Mouse (Mus musculus): ENCODE results near the gene Jph2. TPM values are rescaled to one million over a fixed set of nuclear protein-coding genes. Genes with fewer than 3 reads are reported as not detected.
A peak's percentile ranks its signal among the peaks of the same experiment; 100 is the strongest.

Jph2 gene
- polyA plus RNA-seq, 1 experiment from 2014 or later, result 0.25 TPM

DNA sequence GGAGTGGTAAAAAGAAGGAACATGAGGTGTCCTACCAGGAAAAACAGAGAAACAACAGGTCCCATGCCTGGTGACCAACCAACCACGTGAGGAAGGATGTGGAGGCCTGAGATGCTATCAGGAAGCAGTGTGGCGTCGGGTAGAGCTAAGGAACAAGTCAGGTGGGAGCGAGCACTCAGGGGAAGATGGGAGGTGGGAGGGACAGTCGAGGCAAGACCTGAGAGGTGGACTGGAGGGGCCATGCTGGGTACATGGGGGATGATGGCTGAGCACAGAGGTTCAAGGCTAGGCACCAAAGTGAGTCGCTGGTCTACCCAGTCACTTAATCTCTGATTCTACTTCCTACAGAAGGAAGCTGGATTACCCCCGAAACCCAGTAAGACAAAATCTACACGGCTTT lies 42.1 kb downstream of the Jph2 start:
- Histone ChIP-seq H3K9ac (replicated peaks) (no peak overlapping the region), H3K27ac (replicated peaks) (no peak overlapping the region), H3K4me1 (no peaks in the 10 kb centered on the region), H3K4me3 (no peak overlapping the region), H3K9me3 (no peaks in the 10 kb centered on the region), H3K36me3 (no peaks in the 10 kb centered on the region), H3K27me3 (no peaks in the 10 kb centered on the region), H3K4me2 (replicated peaks) (no peak overlapping the region)
- ATAC-seq (replicated peaks), result no peak
- 85% methylated on average over 8 of the region's 8 CpGs for WGBS

DNA sequence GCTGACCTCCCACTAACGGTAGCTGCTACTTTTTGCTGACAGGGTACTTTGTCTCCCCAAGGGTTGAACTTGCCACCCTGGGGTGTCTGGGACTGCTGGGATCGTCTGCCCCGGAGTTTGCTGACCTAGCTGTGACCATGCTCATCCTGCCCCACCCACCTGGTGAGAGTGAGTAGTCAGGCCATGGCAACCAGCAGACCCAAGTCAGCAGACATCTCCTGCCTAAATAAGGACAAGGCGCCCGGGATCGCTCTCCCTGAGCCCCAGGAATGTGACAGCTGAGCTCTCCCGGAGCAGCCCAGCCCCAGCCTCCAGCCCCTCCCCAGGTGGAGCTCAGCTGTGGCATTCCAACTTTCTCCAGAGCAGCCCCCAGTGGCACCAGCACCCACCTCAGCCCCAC lies 44.1 kb downstream of the Jph2 start:
- H3K4me1 ChIP-seq, result 0 out of 2 replicates have a peak, but pooled peaks cover 4% of the 10 kb centered on the region
- 31% methylated on average over 7 of the region's 7 CpGs for WGBS
- no peak overlapping the region for H3K9ac ChIP-seq (replicated peaks)
- no peak overlapping the region for H3K4me3 ChIP-seq
- H3K27ac ChIP-seq (replicated peaks), result no peak overlapping the region
- H3K4me2 ChIP-seq (replicated peaks), result no peak overlapping the region
- H3K27me3 ChIP-seq, result no peaks in the 10 kb centered on the region
- ATAC-seq (replicated peaks), result no peak
- H3K36me3 ChIP-seq, result no peaks in the 10 kb centered on the region
- H3K9me3 ChIP-seq, result no peaks in the 10 kb centered on the region

DNA sequence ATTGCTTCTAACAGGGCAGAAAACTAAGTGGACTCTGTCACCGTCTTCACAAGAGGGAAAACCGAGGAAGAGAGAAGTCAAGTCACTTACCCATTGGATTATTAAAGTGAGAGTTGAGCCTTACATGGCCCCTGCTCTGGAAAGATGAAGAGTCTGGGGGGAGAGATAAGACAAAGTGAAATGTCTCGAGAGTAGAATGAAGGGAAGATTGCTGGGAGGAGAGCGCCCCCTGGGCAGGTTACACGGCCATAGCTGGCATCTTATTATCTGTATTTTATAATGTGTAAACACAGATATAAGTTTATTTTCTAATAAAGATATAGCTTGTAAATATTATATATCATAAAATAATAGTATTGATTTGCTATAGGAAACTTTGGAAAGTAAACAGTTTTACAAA lies 47.4 kb downstream of the Jph2 start:
- Histone ChIP-seq H3K4me3 (no peak overlapping the region), H3K4me1 (0 out of 2 replicates have a peak, but pooled peaks cover 4% of the 10 kb centered on the region), H3K4me2 (replicated peaks) (no peak overlapping the region), H3K9ac (replicated peaks) (no peak overlapping the region), H3K36me3 (no peaks in the 10 kb centered on the region), H3K9me3 (no peaks in the 10 kb centered on the region), H3K27me3 (no peaks in the 10 kb centered on the region), H3K27ac (replicated peaks) (no peak overlapping the region)
- WGBS, result 55% methylated on average over 5 of the region's 5 CpGs
- no peak for ATAC-seq (replicated peaks)

DNA sequence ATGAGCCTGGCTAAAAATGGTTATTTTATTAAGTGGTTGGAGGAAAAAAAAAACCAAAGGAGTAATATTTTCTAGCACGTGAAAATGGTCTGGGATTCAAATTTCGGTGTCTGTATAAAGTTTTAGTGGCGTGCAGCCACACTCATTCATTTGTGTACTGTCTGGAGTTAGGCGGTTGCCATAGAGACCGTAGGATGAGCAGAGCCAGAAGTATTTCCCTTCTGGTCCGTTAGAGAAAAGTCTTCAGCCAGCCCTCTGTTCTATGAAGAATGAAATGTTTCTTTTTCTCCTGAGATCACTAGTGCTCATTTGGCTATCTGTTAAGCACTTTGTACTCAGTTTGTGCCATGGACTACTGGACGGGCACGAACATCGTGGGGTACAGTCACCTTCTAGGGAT lies 48.4 kb downstream of the Jph2 start:
- no peak overlapping the region for H3K9ac ChIP-seq (replicated peaks)
- H3K27ac ChIP-seq (replicated peaks), result no peak overlapping the region
- 59% methylated on average over 9 of the region's 9 CpGs for WGBS
- no peak for ATAC-seq (replicated peaks)
- no peak overlapping the region for H3K4me3 ChIP-seq
- H3K4me1 ChIP-seq, result 0 out of 2 replicates have a peak, but pooled peaks cover 4% of the 10 kb centered on the region
- no peaks in the 10 kb centered on the region for H3K9me3 ChIP-seq
- no peaks in the 10 kb centered on the region for H3K27me3 ChIP-seq
- H3K36me3 ChIP-seq, result no peaks in the 10 kb centered on the region
- no peak overlapping the region for H3K4me2 ChIP-seq (replicated peaks)

DNA sequence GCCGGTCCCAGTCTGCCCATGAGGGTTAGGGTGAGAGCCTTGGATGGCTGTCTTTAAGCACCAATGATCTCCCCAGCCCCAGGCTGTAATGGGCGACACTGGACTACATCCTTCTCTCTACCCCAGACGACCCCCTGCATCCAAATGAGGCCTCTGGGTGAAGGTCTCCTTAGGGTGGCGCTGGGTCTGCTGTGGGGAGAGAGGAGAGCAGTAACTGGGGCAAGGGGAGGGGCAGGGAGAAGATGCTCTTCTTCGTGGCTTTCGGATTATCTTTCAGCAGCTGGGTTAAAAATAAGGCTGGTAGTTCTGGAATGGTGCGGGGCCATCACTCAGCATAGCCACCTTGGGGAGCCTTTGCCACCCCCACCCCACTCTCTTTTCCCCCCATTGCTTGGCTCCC lies 49.1 kb downstream of the Jph2 start:
- Histone ChIP-seq H3K4me3 (no peak overlapping the region), H3K9me3 (no peaks in the 10 kb centered on the region), H3K9ac (replicated peaks) (no peak overlapping the region), H3K4me1 (0 out of 2 replicates have a peak, but pooled peaks cover 4% of the 10 kb centered on the region), H3K4me2 (replicated peaks) (no peak overlapping the region), H3K27ac (replicated peaks) (no peak overlapping the region), H3K27me3 (no peaks in the 10 kb centered on the region), H3K36me3 (no peaks in the 10 kb centered on the region)
- WGBS, result 77% methylated on average over 7 of the region's 7 CpGs
- no peak for ATAC-seq (replicated peaks)

DNA sequence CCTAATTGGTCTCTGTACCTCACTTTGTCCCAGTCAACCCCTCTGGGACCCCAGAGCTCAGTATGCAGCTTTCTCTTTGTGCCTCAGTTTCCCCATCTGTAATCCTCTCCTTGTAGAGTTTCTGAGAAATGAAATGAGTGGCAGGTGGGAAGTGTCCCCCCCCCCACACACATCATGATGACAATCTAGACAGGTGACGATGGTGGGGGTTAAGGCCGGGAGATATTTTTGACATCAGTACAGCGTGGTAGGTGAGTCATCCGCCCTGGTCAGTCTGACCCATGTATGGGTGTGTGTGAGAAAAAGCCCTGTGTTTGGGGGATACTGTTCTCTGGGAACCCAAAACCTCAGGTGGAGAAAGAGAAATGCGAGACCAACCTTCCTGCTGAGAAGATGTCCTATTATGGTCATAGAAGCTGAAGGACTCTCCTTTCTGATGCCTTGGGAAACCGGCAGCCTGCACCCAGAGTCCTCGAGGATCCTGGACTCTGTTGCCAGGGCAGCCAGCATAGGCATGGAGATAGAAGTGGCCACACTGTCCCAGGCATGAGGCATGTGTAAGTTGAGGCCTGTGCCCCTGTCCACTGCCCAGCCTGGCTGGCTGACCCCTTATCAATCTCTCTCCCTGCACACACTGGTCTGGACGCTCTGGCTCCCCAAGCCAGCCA lies 50.1 kb downstream of the Jph2 start:
- H3K36me3 ChIP-seq, result no peaks in the 10 kb centered on the region
- no peak overlapping the region for H3K4me3 ChIP-seq
- ATAC-seq (replicated peaks), result no peak
- H3K27me3 ChIP-seq, result no peaks in the 10 kb centered on the region
- H3K4me2 ChIP-seq (replicated peaks), result no peak overlapping the region
- H3K9me3 ChIP-seq, result no peaks in the 10 kb centered on the region
- 0 out of 2 replicates have a peak, but pooled peaks cover 4% of the 10 kb centered on the region for H3K4me1 ChIP-seq
- WGBS, result 86% methylated on average over 8 of the region's 8 CpGs
- H3K9ac ChIP-seq (replicated peaks), result no peak overlapping the region
- no peak overlapping the region for H3K27ac ChIP-seq (replicated peaks)

DNA sequence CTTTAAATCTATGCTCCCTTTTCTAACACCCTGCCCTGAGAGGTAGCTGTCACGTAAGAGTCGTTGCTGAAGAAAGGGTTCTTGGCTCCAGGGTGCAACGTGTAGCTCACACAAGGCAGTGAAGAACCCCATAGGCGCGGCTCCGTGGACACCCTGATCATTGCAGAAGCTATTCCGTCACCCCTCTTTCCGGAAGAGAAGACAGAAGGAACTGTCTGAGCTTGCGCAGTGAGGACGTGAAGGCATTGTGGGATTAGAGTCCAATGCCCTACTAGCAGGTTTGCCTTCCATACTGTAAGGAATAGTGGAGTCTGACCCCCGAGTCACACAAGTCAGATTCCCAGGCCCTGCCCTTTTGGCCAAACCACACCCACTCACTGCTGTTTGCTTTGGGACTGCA lies 51.3 kb downstream of the Jph2 start:
- no peak overlapping the region for H3K4me2 ChIP-seq (replicated peaks)
- WGBS, result 85% methylated on average over 11 of the region's 11 CpGs
- peaks cover 2% of the 10 kb centered on the region; the same call in 1 of the 2 replicates for H3K27me3 ChIP-seq
- H3K9me3 ChIP-seq, result no peaks in the 10 kb centered on the region
- H3K36me3 ChIP-seq, result no peaks in the 10 kb centered on the region
- no peak overlapping the region for H3K27ac ChIP-seq (replicated peaks)
- no peak overlapping the region for H3K9ac ChIP-seq (replicated peaks)
- no peak overlapping the region for H3K4me3 ChIP-seq
- ATAC-seq (replicated peaks), result no peak
- 0 out of 2 replicates have a peak, but pooled peaks cover 4% of the 10 kb centered on the region for H3K4me1 ChIP-seq

DNA sequence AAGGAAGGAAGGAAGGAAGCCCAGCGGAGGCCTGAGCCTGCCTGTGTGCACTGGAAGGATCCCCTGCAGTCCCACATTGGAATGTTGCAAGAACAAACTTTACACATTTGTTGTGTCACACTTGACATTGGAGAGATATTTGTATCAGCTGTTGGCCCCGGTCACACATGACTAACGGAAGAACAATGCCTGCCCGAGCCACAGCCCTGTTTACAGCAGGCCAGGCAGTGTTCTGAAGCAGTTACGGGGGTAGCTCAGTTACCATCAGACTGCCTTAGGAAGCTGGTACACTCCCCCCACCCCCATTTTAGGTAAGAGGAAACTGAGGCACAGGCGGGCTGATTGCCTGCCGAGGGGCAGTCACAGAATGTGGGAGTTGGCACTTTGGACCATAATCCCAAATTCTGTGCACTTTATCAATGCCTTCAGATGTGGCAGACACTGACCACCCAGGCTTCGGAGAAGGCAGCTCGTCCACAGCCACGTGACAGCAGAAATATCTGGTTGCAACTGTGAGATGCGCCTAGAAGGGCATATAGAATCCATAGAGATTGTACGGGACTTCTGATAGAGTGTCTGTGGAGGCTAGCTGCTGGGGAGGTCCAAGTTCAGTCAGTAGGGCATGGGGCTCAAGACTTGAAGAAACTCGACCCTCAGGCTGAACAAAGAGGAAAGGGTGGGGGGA lies 52.7 kb downstream of the Jph2 start:
- Histone ChIP-seq H3K27ac (replicated peaks) (no peak overlapping the region), H3K27me3 (peaks cover 16% of the 10 kb centered on the region), H3K9ac (replicated peaks) (no peak overlapping the region), H3K4me1 (peaks cover 11% of the 10 kb centered on the region; the same call in 1 of the 2 replicates), H3K4me3 (no peak overlapping the region), H3K36me3 (no peaks in the 10 kb centered on the region), H3K9me3 (no peaks in the 10 kb centered on the region), H3K4me2 (replicated peaks) (no peak overlapping the region)
- WGBS, result 75% methylated on average over 13 of the region's 13 CpGs
- ATAC-seq (replicated peaks), result no peak

DNA sequence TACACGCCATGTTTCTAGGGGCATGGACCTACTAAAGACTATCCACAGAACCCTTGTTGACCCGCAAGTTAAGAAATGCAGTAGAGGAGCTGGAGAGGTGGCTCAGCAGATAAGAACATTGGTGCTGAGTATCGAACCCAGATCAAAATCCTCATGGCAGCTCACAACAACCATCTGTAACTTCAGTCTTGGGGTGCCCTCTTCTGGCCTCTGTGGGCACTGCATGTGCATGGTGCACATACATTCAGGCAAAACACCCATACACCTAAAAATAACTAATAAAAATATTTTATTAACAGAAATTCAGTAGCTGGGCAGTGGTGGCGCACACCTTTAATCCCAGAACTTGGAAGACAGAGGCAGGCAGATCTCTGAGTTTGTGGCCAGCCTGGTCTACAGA lies 54.1 kb downstream of the Jph2 start:
- Histone ChIP-seq H3K4me3 (no peak overlapping the region), H3K9ac (replicated peaks) (no peak overlapping the region), H3K27me3 (peaks cover 30% of the 10 kb centered on the region), H3K27ac (replicated peaks) (no peak overlapping the region), H3K9me3 (no peaks in the 10 kb centered on the region), H3K4me2 (replicated peaks) (no peak overlapping the region), H3K4me1 (peaks cover 15% of the 10 kb centered on the region), H3K36me3 (no peaks in the 10 kb centered on the region)
- no peak for ATAC-seq (replicated peaks)
- 90% methylated on average over 4 of the region's 4 CpGs for WGBS

DNA sequence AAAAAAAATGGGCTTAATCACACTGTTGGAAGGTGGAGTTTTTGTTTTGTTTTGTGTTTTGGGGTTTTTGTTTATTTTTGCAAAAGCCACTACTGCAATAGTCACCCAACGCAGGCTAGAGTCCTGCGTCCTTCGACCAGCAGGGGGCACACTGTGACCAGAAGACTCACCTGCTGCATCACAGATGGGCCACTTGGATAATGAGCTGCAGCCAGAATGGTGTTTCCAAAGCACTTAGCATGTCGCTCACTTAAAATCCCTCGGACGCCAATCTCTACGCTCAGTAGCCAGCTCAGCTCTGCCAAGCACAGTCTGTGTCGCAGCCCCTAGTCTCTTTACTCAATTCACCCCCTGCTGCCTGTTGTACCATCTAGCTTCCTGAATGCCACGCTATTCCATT lies 57.5 kb downstream of the Jph2 start:
- H3K27ac ChIP-seq (replicated peaks), result no peak overlapping the region
- H3K9me3 ChIP-seq, result no peaks in the 10 kb centered on the region
- ATAC-seq (replicated peaks), result peak; percentile 75
- no peak overlapping the region for H3K9ac ChIP-seq (replicated peaks)
- WGBS, result 15% methylated on average over 9 of the region's 9 CpGs
- no peak overlapping the region for H3K4me2 ChIP-seq (replicated peaks)
- H3K27me3 ChIP-seq, result peaks cover 61% of the 10 kb centered on the region
- H3K4me1 ChIP-seq, result peaks cover 15% of the 10 kb centered on the region
- no peaks in the 10 kb centered on the region for H3K36me3 ChIP-seq
- H3K4me3 ChIP-seq, result no peak overlapping the region

DNA sequence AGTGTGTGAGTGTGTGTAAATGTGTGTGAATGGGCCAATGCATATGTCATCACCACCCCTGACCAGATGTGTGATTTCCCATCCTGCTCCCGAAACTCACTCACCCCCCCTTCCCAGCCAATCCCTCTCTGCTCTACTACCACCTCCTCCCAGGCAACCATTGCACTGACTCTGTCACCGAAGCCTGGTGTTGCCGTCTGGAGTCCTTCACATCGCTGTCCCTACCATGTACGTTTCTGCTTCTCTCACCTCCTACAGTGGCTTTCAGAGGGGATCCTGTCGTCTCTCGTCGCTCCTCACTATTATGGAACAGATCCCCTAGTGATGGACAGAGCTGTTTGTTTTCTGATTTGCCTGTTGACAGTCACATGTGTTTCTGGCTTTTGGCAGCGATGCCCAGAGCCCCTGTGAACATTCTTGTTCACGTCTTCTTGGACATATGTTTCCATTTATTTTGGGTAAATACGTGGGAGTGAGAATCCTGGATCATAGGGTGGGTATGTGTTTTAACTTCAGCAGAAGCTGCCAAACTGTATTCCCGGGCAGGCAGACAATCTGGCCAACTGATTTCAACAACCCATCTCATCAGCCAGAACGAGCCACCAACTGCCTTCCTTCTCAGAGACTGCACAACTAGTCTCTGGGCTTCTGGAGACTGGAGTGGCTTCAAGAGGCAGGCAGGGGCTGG lies 65.3 kb downstream of the Jph2 start:
- Histone ChIP-seq H3K4me1 (no peaks in the 10 kb centered on the region), H3K9me3 (no peaks in the 10 kb centered on the region), H3K27me3 (peaks cover 32% of the 10 kb centered on the region), H3K9ac (replicated peaks) (no peak overlapping the region), H3K27ac (replicated peaks) (no peak overlapping the region), H3K4me3 (no peak overlapping the region), H3K4me2 (replicated peaks) (no peak overlapping the region), H3K36me3 (no peaks in the 10 kb centered on the region)
- ATAC-seq (replicated peaks), result peak; percentile 45; the same call in 1 of the 2 replicates
- WGBS, result 65% methylated on average over 13 of the region's 13 CpGs

DNA sequence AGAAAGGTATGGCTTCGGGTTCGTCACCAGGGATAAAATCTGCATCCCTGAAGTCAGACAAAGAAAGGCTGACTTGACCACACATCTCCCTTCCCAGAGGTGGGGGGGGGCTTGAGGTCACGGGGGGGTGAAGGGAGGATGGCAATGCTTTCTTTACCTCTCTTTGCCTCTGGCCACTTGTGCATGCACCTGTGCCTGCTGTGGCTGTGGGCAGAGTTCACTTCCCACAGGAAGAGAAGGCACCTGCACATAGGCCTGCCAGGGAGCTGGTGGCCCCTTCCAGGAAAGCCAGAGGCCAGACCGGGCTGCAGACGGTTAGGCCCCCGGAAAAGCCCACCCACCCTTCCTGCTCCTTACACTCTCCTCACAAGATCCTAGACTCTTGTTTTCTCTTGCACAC lies 66.4 kb downstream of the Jph2 start:
- no peak overlapping the region for H3K9ac ChIP-seq (replicated peaks)
- H3K4me2 ChIP-seq (replicated peaks), result no peak overlapping the region
- H3K4me3 ChIP-seq, result no peak overlapping the region
- no peaks in the 10 kb centered on the region for H3K4me1 ChIP-seq
- H3K27me3 ChIP-seq, result peaks cover 21% of the 10 kb centered on the region; the same call in 1 of the 2 replicates
- ATAC-seq (replicated peaks), result no peak
- WGBS, result 84% methylated on average over 6 of the region's 6 CpGs
- H3K9me3 ChIP-seq, result no peaks in the 10 kb centered on the region
- no peaks in the 10 kb centered on the region for H3K36me3 ChIP-seq
- no peak overlapping the region for H3K27ac ChIP-seq (replicated peaks)
